Mouse (Mus musculus) olfactory bulb, adult 2 months (tissue): ENCODE results near the gene Macc1. TPM values are rescaled to one million over a fixed set of nuclear protein-coding genes. Genes with fewer than 3 reads are reported as not detected.
"Not testable (repeated sequence)": the region's sequence is repeated elsewhere in the genome, so short reads cannot be mapped to it uniquely, and the experiment has no call there.

Experiments used
- H3K27ac ChIP-seq: fragments of 200-500 bp; 2 replicates; pipeline ENCODE4 v1.5.1; 2012; ENCODE audit warnings: low read depth, low read length; ENCODE audit not compliant: insufficient read depth
- H3K4me1 ChIP-seq: fragments of 200-500 bp; 2 replicates; pipeline ENCODE4 v1.6.1; 2012; ENCODE audit warnings: low read length; ENCODE audit not compliant: control insufficient read depth, insufficient read depth
- H3K4me3 ChIP-seq: fragments of 200-500 bp; 2 replicates; pipeline ENCODE4 v1.5.1; 2012; ENCODE audit warnings: mild to moderate bottlenecking, low read depth, low read length, moderate library complexity; ENCODE audit not compliant: insufficient read depth
- CTCF ChIP-seq: fragments of 200-500 bp; IDR thresholded peaks from 2 replicates; pipeline ENCODE4 v1.5.1; 2012; ENCODE audit warnings: low read depth, mild to moderate bottlenecking, low read length, moderate library complexity; ENCODE audit not compliant: insufficient read depth
- POLR2A ChIP-seq: fragments of 200-500 bp; IDR thresholded peaks from 2 replicates; pipeline ENCODE4 v1.6.1; 2012; ENCODE audit warnings: mild to moderate bottlenecking, low read depth, low read length, moderate library complexity; ENCODE audit not compliant: insufficient read depth
- WGBS: fragments of 180-500 bp; shearing (Covaris S2); methylation state at CpG from one replicate; pipeline ENCODE4 v1.1.7; 2018; 5-methylcytosine and 5-hydroxymethylcytosine counted together
- polyA plus RNA-seq: library from polyadenylated mRNA; stranded (reverse); fragments of >200 nt; gene quantifications from 2 replicates; pipeline ENCODE4 v1.2.4, GENCODE M21; 2012; ENCODE audit warnings: low replicate concordance; ENCODE audit not compliant: missing spikeins, insufficient read depth, insufficient read length

Macc1 gene
- polyA plus RNA-seq, 1 experiment = not detected

DNA sequence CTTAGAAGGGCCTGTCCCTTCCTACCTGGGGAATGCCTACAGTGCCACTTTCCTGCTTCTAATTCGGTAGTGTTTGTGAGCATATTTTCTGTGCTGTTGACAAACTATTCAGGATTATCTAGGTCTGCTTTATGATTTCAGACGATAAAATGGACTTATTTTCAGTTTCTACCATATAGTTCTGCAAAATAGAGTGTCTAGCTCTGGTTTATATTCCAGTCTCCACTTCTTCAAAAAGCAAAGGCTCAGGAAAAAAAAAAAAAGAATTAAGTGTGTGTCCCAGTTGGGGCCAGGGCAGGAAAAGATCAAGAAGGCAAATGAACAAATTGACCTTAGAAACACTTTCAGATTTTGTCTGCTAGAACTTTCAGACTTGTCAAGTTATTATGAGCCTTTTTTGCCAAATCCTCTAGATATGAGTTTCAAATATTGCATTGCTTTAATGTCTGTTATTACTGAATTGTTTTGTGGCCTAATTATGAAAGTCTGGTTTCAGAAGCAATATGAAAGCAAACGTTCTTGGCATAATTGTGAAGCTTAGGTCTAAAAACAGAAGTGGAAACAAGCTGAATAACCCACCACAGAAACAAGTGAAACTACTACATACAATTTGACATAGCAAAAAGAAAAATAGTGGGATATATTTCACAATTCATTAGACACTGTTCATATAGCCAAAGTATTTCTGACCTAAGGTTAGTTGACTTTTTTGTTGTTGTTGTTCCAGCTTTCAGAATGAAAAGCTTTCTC lies 881 bp upstream of the Macc1 start:
- Histone ChIP-seq H3K4me1 (no peaks in the 10 kb centered on the region), H3K27ac (no peak overlapping the region), H3K4me3 (no peak overlapping the region)
- TF ChIP-seq CTCF (no peak), POLR2A (no peak)
- WGBS = 71% methylated on average over 3 of the region's 3 CpGs

DNA sequence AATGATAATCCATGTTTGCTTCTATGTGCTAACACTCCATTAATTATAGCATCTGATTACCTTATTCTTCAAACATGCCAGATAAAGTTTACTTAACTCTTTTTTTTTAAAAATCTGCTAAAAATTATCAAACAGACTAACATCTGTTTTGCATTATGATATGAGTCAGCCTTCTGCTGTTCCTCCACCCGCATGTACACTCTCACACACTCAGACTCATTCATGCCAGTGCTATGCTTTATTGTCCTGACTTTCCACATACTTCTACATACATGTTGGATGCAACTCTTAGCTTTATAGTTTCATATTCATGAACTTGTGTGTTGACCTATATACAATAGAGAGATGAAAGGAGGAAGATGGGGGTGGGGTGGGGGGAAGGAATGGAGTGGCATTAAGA lies 4.7 kb downstream of the Macc1 start:
- Histone ChIP-seq H3K27ac (no peak overlapping the region), H3K4me3 (no peak overlapping the region), H3K4me1 (no peaks in the 10 kb centered on the region)
- 84% methylated on average over 1 of the region's 1 CpGs for WGBS
- TF ChIP-seq POLR2A = no peak

GRCm38 (mm10) chr12:119325400-119325799 lies 11.3 kb downstream of the Macc1 start:
- no peaks in the 10 kb centered on the region for H3K4me1 ChIP-seq
- TF ChIP-seq CTCF (no peak), POLR2A (no peak)
- H3K27ac ChIP-seq = no peak overlapping the region
- H3K4me3 ChIP-seq = no peak overlapping the region

GRCm38 (mm10) chr12:119330644-119331043 lies 16.6 kb downstream of the Macc1 start:
- Histone ChIP-seq H3K27ac (no peak overlapping the region), H3K4me1 (no peaks in the 10 kb centered on the region), H3K4me3 (no peak overlapping the region)
- TF ChIP-seq CTCF (no peak), POLR2A (no peak)
- WGBS = 96% methylated on average over 4 of the region's 4 CpGs

DNA sequence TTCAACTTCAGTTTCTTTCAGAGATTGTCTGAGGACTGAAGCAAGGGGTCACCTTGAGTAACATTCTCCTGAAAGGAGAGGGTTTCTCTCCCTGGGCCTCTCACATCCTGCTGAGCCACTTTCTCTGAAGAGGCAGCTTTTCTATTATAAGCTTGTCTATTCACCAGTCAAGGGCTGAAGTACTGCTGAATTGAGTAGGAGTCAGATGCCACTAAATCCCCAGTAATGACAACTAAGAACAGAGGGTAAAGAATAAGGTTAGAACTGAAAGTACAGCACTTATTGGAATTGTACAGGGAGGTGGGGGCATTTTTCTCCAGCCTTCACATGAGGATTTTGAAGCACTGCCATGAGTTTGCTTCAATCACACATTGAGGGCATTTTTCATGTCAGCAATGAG lies 19.3 kb downstream of the Macc1 start:
- no peak overlapping the region for H3K27ac ChIP-seq
- H3K4me3 ChIP-seq = no peak overlapping the region
- H3K4me1 ChIP-seq = no peaks in the 10 kb centered on the region
- no peak for TF ChIP-seq POLR2A
- no peak for TF ChIP-seq CTCF

GRCm38 (mm10) chr12:119352579-119352978 lies 38.5 kb downstream of the Macc1 start:
- H3K27ac ChIP-seq, H3K4me1 ChIP-seq, H3K4me3 ChIP-seq: not testable (repeated sequence)
- 44% methylated on average over 16 of the region's 16 CpGs for WGBS

- H3K4me3 ChIP-seq = no peak overlapping the region
- no peak overlapping the region for H3K27ac ChIP-seq
- 67% methylated on average over 7 of the region's 7 CpGs for WGBS
- no peaks in the 10 kb centered on the region for H3K4me1 ChIP-seq
- no peak for TF ChIP-seq POLR2A
- TF ChIP-seq CTCF = no peak
Observed at GRCm38 (mm10) chr12:119357418-119358241, 43.6 kb downstream of the Macc1 start.

GRCm38 (mm10) chr12:119358242-119358515 lies 44.1 kb downstream of the Macc1 start:
- TF ChIP-seq CTCF (no peak), POLR2A (no peak)
- no peak overlapping the region for H3K27ac ChIP-seq
- 56% methylated on average over 1 of the region's 1 CpGs for WGBS
- H3K4me1 ChIP-seq = no peaks in the 10 kb centered on the region
- no peak overlapping the region for H3K4me3 ChIP-seq

- no peak overlapping the region for H3K27ac ChIP-seq
- 27% methylated on average over 1 of the region's 1 CpGs for WGBS
- no peaks in the 10 kb centered on the region for H3K4me1 ChIP-seq
- H3K4me3 ChIP-seq = no peak overlapping the region
- TF ChIP-seq POLR2A (no peak), CTCF (no peak)
Observed at GRCm38 (mm10) chr12:119365041-119365440, 51.0 kb downstream of the Macc1 start.

- TF ChIP-seq POLR2A (no peak), CTCF (no peak)
- Histone ChIP-seq H3K27ac (no peak overlapping the region), H3K4me1 (no peaks in the 10 kb centered on the region), H3K4me3 (no peak overlapping the region)
- WGBS = 86% methylated on average over 4 of the region's 4 CpGs
Observed at GRCm38 (mm10) chr12:119369832-119370231, 55.8 kb downstream of the Macc1 start.
